Mouse (Mus musculus): ENCODE data around the gene Wdfy4. TPM values are rescaled to one million over a fixed set of nuclear protein-coding genes. Genes with fewer than 3 reads are reported as not detected.

Gene Wdfy4
- polyA plus RNA-seq, 1 experiment from 2014 or later = 0.24 TPM

- H3K4me2 ChIP-seq (ENCODE audit: low read length) = no peak overlapping the region
- no peaks in the 10 kb centered on the region for H3K36me3 ChIP-seq (ENCODE audit: control insufficient read depth, insufficient read depth, low read length)
- ATAC-seq (ENCODE audit: low FRiP score, low TSS enrichment) (no peak), DNase-seq (no peak)
- no peak overlapping the region for H3K9ac ChIP-seq (replicated peaks; ENCODE audit: low read length)
- no peaks in the 10 kb centered on the region for H3K9me3 ChIP-seq (ENCODE audit: control insufficient read depth, low read length)
- H3K27me3 ChIP-seq (ENCODE audit: control insufficient read depth, insufficient read depth, low read length) = no peaks in the 10 kb centered on the region
- H3K27ac ChIP-seq (replicated peaks; ENCODE audit: low read depth, low read length) = no peak overlapping the region
- 88% methylated on average over 6 of the region's 6 CpGs for WGBS
- no peak overlapping the region for H3K4me3 ChIP-seq (replicated peaks; ENCODE audit: low read depth, low read length)
- H3K4me1 ChIP-seq (ENCODE audit: control insufficient read depth, insufficient read depth, low read length) = no peaks in the 10 kb centered on the region
Measured at GRCm38 (mm10) chr14:33202885-33203284, 17.6 kb upstream of the Wdfy4 start.

GRCm38 (mm10) chr14:33202161-33202560, 16.9 kb upstream of the Wdfy4 start:
- Histone ChIP-seq H3K27me3 (ENCODE audit: control insufficient read depth, insufficient read depth, low read length) (no peaks in the 10 kb centered on the region), H3K9me3 (ENCODE audit: control insufficient read depth, low read length) (no peaks in the 10 kb centered on the region), H3K4me2 (ENCODE audit: low read length) (no peak overlapping the region), H3K27ac (replicated peaks; ENCODE audit: low read depth, low read length) (no peak overlapping the region), H3K4me1 (ENCODE audit: control insufficient read depth, insufficient read depth, low read length) (no peaks in the 10 kb centered on the region), H3K4me3 (replicated peaks; ENCODE audit: low read depth, low read length) (no peak overlapping the region), H3K36me3 (ENCODE audit: control insufficient read depth, insufficient read depth, low read length) (no peaks in the 10 kb centered on the region), H3K9ac (replicated peaks; ENCODE audit: low read length) (no peak overlapping the region)
- DNase-seq (no peak), ATAC-seq (ENCODE audit: low FRiP score, low TSS enrichment) (no peak)
- WGBS = 89% methylated on average over 4 of the region's 4 CpGs

GRCm38 (mm10) chr14:33194241-33194640, 8.9 kb upstream of the Wdfy4 start:
- 81% methylated on average over 3 of the region's 3 CpGs for WGBS

GRCm38 (mm10) chr14:33193762-33194161, 8.5 kb upstream of the Wdfy4 start:
- Histone ChIP-seq H3K36me3 (ENCODE audit: control insufficient read depth, insufficient read depth, low read length) (no peaks in the 10 kb centered on the region), H3K27ac (replicated peaks; ENCODE audit: low read depth, low read length) (no peak overlapping the region), H3K27me3 (ENCODE audit: control insufficient read depth, insufficient read depth, low read length) (no peaks in the 10 kb centered on the region), H3K4me3 (replicated peaks; ENCODE audit: low read depth, low read length) (no peak overlapping the region), H3K4me1 (ENCODE audit: control insufficient read depth, insufficient read depth, low read length) (no peaks in the 10 kb centered on the region), H3K9me3 (ENCODE audit: control insufficient read depth, low read length) (no peaks in the 10 kb centered on the region), H3K4me2 (ENCODE audit: low read length) (no peak overlapping the region), H3K9ac (replicated peaks; ENCODE audit: low read length) (no peak overlapping the region)
- DNase-seq = no peak
- ATAC-seq (ENCODE audit: low FRiP score, low TSS enrichment) = no peak

More at GRCm38 (mm10) chr14:33194241-33194640, 8.9 kb upstream of the Wdfy4 start:
- Histone ChIP-seq H3K4me2 (ENCODE audit: low read length) (no peak overlapping the region), H3K9ac (replicated peaks; ENCODE audit: low read length) (no peak overlapping the region), H3K4me1 (ENCODE audit: control insufficient read depth, insufficient read depth, low read length) (no peaks in the 10 kb centered on the region), H3K4me3 (replicated peaks; ENCODE audit: low read depth, low read length) (no peak overlapping the region), H3K9me3 (ENCODE audit: control insufficient read depth, low read length) (no peaks in the 10 kb centered on the region), H3K36me3 (ENCODE audit: control insufficient read depth, insufficient read depth, low read length) (no peaks in the 10 kb centered on the region), H3K27me3 (ENCODE audit: control insufficient read depth, insufficient read depth, low read length) (no peaks in the 10 kb centered on the region), H3K27ac (replicated peaks; ENCODE audit: low read depth, low read length) (no peak overlapping the region)
- DNase-seq (no peak), ATAC-seq (ENCODE audit: low FRiP score, low TSS enrichment) (no peak)

- H3K9ac ChIP-seq (replicated peaks; ENCODE audit: low read length) = no peak overlapping the region
- ATAC-seq (ENCODE audit: low FRiP score, low TSS enrichment) = no peak
- H3K4me2 ChIP-seq (ENCODE audit: low read length) = no peak overlapping the region
- no peaks in the 10 kb centered on the region for H3K27me3 ChIP-seq (ENCODE audit: control insufficient read depth, insufficient read depth, low read length)
- 78% methylated on average over 1 of the region's 1 CpGs for WGBS
- no peak overlapping the region for H3K4me3 ChIP-seq (replicated peaks; ENCODE audit: low read depth, low read length)
- H3K36me3 ChIP-seq (ENCODE audit: control insufficient read depth, insufficient read depth, low read length) = no peaks in the 10 kb centered on the region
- no peaks in the 10 kb centered on the region for H3K9me3 ChIP-seq (ENCODE audit: control insufficient read depth, low read length)
- no peaks in the 10 kb centered on the region for H3K4me1 ChIP-seq (ENCODE audit: control insufficient read depth, insufficient read depth, low read length)
- no peak overlapping the region for H3K27ac ChIP-seq (replicated peaks; ENCODE audit: low read depth, low read length)
- DNase-seq = no peak
Measured at GRCm38 (mm10) chr14:33190646-33191045, 5.3 kb upstream of the Wdfy4 start.

DNA sequence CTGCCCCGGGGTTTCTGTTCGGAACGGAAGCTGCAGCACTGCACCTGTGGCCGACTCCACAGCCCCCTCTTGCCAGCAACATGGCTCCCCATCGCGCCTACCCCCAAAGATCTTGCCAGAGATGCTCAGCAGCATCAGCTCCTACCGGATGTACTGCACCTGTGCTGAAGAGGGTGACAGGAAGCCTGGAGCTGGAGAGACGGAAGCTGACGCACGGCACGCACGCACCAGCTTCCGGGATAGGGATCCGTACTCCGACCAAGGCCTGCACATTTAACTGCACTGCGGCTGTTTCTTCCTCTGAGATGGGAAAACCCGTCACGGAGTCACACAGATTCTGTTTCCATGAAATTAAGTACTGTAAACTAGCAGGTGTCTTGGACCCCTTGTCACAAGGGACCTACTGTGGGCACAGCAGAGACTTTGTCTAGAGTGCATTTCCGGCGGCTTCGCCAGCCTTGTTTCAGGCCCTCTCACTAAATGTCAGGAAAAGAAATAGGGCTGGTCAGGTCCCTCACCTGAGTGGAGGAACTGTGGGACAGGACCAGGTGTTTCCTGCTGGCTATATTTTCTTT, 4.6 kb upstream of the Wdfy4 start:
- Histone ChIP-seq H3K36me3 (ENCODE audit: control insufficient read depth, insufficient read depth, low read length) (no peaks in the 10 kb centered on the region), H3K27me3 (ENCODE audit: control insufficient read depth, insufficient read depth, low read length) (no peaks in the 10 kb centered on the region), H3K9me3 (ENCODE audit: control insufficient read depth, low read length) (no peaks in the 10 kb centered on the region), H3K4me2 (ENCODE audit: low read length) (no peak overlapping the region), H3K27ac (replicated peaks; ENCODE audit: low read depth, low read length) (no peak overlapping the region), H3K4me3 (replicated peaks; ENCODE audit: low read depth, low read length) (no peak overlapping the region), H3K9ac (replicated peaks; ENCODE audit: low read length) (no peak overlapping the region), H3K4me1 (ENCODE audit: control insufficient read depth, insufficient read depth, low read length) (no peaks in the 10 kb centered on the region)
- DNase-seq (no peak), ATAC-seq (ENCODE audit: low FRiP score, low TSS enrichment) (no peak)
- WGBS = 95% methylated on average over 21 of the region's 21 CpGs

- no peak overlapping the region for H3K27ac ChIP-seq (replicated peaks; ENCODE audit: low read depth, low read length)
- no peaks in the 10 kb centered on the region for H3K27me3 ChIP-seq (ENCODE audit: control insufficient read depth, insufficient read depth, low read length)
- H3K9me3 ChIP-seq (ENCODE audit: control insufficient read depth, low read length) = no peaks in the 10 kb centered on the region
- H3K36me3 ChIP-seq (ENCODE audit: control insufficient read depth, insufficient read depth, low read length) = no peaks in the 10 kb centered on the region
- ATAC-seq (ENCODE audit: low FRiP score, low TSS enrichment) = no peak
- no peak overlapping the region for H3K4me2 ChIP-seq (ENCODE audit: low read length)
- no peak for DNase-seq
- no peak overlapping the region for H3K9ac ChIP-seq (replicated peaks; ENCODE audit: low read length)
- 81% methylated on average over 10 of the region's 10 CpGs for WGBS
- H3K4me3 ChIP-seq (replicated peaks; ENCODE audit: low read depth, low read length) = no peak overlapping the region
- H3K4me1 ChIP-seq (ENCODE audit: control insufficient read depth, insufficient read depth, low read length) = no peaks in the 10 kb centered on the region
Measured at GRCm38 (mm10) chr14:33189230-33189629, 3.9 kb upstream of the Wdfy4 start.

GRCm38 (mm10) chr14:33187201-33187600, 1.9 kb upstream of the Wdfy4 start:
- no peaks in the 10 kb centered on the region for H3K9me3 ChIP-seq (ENCODE audit: control insufficient read depth, low read length)
- DNase-seq (no peak), ATAC-seq (ENCODE audit: low FRiP score, low TSS enrichment) (no peak)
- no peaks in the 10 kb centered on the region for H3K4me1 ChIP-seq (ENCODE audit: control insufficient read depth, insufficient read depth, low read length)
- no peaks in the 10 kb centered on the region for H3K36me3 ChIP-seq (ENCODE audit: control insufficient read depth, insufficient read depth, low read length)
- no peaks in the 10 kb centered on the region for H3K27me3 ChIP-seq (ENCODE audit: control insufficient read depth, insufficient read depth, low read length)
- 14% methylated on average over 4 of the region's 4 CpGs for WGBS
- no peak overlapping the region for H3K4me3 ChIP-seq (replicated peaks; ENCODE audit: low read depth, low read length)
- H3K4me2 ChIP-seq (ENCODE audit: low read length) = no peak overlapping the region
- H3K9ac ChIP-seq (replicated peaks; ENCODE audit: low read length) = no peak overlapping the region
- no peak overlapping the region for H3K27ac ChIP-seq (replicated peaks; ENCODE audit: low read depth, low read length)

DNA sequence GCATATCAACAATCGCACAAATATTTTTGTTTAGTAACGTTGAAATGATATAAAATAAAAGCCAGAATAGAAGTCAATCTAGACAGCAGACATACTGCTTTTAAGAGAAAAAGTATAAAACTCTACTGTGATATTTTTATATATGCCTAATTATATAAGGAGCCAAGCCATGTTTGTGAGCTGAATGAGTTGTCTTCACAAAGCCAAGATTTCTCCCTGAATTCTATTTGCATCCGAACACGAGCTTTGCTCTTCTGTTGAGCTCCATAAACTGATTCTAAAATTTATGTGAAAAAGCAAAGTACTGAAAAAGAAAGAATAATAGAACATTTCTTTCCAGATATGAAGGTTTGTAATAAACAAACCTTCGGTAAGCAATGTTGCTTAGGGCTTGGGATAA, 5.2 kb downstream of the Wdfy4 start:
- Histone ChIP-seq H3K36me3 (ENCODE audit: control insufficient read depth, insufficient read depth, low read length) (no peaks in the 10 kb centered on the region), H3K27ac (replicated peaks; ENCODE audit: low read depth, low read length) (no peak overlapping the region), H3K4me1 (ENCODE audit: control insufficient read depth, insufficient read depth, low read length) (no peaks in the 10 kb centered on the region), H3K27me3 (ENCODE audit: control insufficient read depth, insufficient read depth, low read length) (no peaks in the 10 kb centered on the region), H3K4me2 (ENCODE audit: low read length) (no peak overlapping the region), H3K4me3 (replicated peaks; ENCODE audit: low read depth, low read length) (no peak overlapping the region), H3K9me3 (ENCODE audit: control insufficient read depth, low read length) (no peaks in the 10 kb centered on the region), H3K9ac (replicated peaks; ENCODE audit: low read length) (no peak overlapping the region)
- WGBS = 91% methylated on average over 5 of the region's 5 CpGs
- no peak for DNase-seq
- ATAC-seq (ENCODE audit: low FRiP score, low TSS enrichment) = no peak
